Mouse (Mus musculus) hindbrain, postnatal 0 days (tissue): ENCODE data around the gene Ranbp17. TPM values are rescaled to one million over a fixed set of nuclear protein-coding genes. Genes with fewer than 3 reads are reported as not detected.
A peak's percentile ranks its signal among the peaks of the same experiment; 100 is the strongest.

ENCODE experiments used
- ATAC-seq: fragments of 200-750 bp; cut with Nextera tagmentation; 2 replicates; pipeline ENCODE4 v1.8.0; 2017; ENCODE audit warnings: mild to moderate bottlenecking, moderate TSS enrichment, moderate library complexity
- DNase-seq: peaks from one replicate; pipeline ENCODE4 v3.0.0-alpha.2; 2015; ENCODE audit warnings: low spot score
- H3K27ac ChIP-seq: fragments of 300-500 bp; sonication (generic); 2 replicates; pipeline ENCODE4 v1.5.1; 2014; ENCODE audit warnings: mild to moderate bottlenecking
- H3K27me3 ChIP-seq: fragments of 300-500 bp; sonication (generic); 2 replicates; pipeline ENCODE4 v1.6.1; 2014; ENCODE audit warnings: low read length, mixed read lengths; ENCODE audit not compliant: insufficient read depth
- H3K36me3 ChIP-seq: fragments of 300-500 bp; sonication (generic); 2 replicates; pipeline ENCODE4 v1.6.1; 2014; ENCODE audit warnings: low read length, mixed read lengths; ENCODE audit not compliant: insufficient read depth
- H3K4me1 ChIP-seq: fragments of 300-500 bp; sonication (generic); 2 replicates; pipeline ENCODE4 v1.6.1; 2014; ENCODE audit warnings: antibody characterized with exemption, low read length, mixed read lengths; ENCODE audit not compliant: insufficient read depth
- H3K4me2 ChIP-seq: fragments of 300-500 bp; sonication (generic); 2 replicates; pipeline ENCODE4 v1.6.1; 2014; ENCODE audit warnings: low read depth, mild to moderate bottlenecking, low read length, moderate library complexity, mixed read lengths
- H3K4me3 ChIP-seq: fragments of 300-500 bp; sonication (generic); 2 replicates; pipeline ENCODE4 v1.5.1; 2014; ENCODE audit warnings: low read length
- H3K9ac ChIP-seq: fragments of 300-500 bp; sonication (generic); replicated peaks from 2 replicates; pipeline ENCODE4 v1.6.1; 2014; ENCODE audit warnings: mild to moderate bottlenecking, low read length, moderate library complexity, mixed read lengths
- H3K9me3 ChIP-seq: fragments of 300-500 bp; sonication (generic); 2 replicates; pipeline ENCODE4 v1.6.1; 2016; ENCODE audit warnings: low read length, mixed read lengths
- CTCF ChIP-seq: IDR thresholded peaks from 2 replicates; pipeline ENCODE4 v1.5.1; 2016; ENCODE audit warnings: antibody characterized with exemption, control low read depth, low read depth
- WGBS: fragments of 180-500 bp; shearing (Covaris S2); extraction: QIAGEN DNeasy Blood & Tissue Kit; methylation state at CpG from one replicate; pipeline ENCODE4 v1.1.7; 2014; 5-methylcytosine and 5-hydroxymethylcytosine counted together
- polyA plus RNA-seq: library from polyadenylated mRNA; unstranded; fragments of >200 nt; fragmentation: Nextera tagmentation; extraction: Ambion mirVana; gene quantifications from 2 replicates; pipeline ENCODE4 v1.2.1, GENCODE M21; 2015
- total RNA-seq: library from RNA; depleted of rRNA; stranded (reverse); fragments of >200 nt; gene quantifications from 2 replicates; pipeline ENCODE4 v1.2.3, GENCODE M21; 2014; rRNA removed

Gene Ranbp17
- total RNA-seq (7.9 and 10.0 TPM in 2 replicates), polyA plus RNA-seq (6.5 and 8.1 TPM in 2 replicates)

GRCm38 (mm10) chr11:33513376-33513991, at the start of gene Ranbp17:
TSS of gene Ranbp17 (minus strand) at chr11:33513746.
- no peak for TF ChIP-seq CTCF
- WGBS: 2% methylated on average over 37 of the region's 72 CpGs
- peak within 1 kb of the TSS; percentile 81 for H3K27ac ChIP-seq
- H3K4me2 ChIP-seq: peak within 1 kb of the TSS; percentile 64
- H3K9me3 ChIP-seq: no peaks in the 10 kb centered on the region
- ATAC-seq (peak; percentile 80), DNase-seq (peak; percentile 76)
- no peaks in the 10 kb centered on the region for H3K4me1 ChIP-seq
- H3K4me3 ChIP-seq: peak within 1 kb of the TSS; percentile 55
- no peaks in the 10 kb centered on the region for H3K36me3 ChIP-seq
- H3K9ac ChIP-seq: peak within 1 kb of the TSS; percentile 79
- no peaks in the 10 kb centered on the region for H3K27me3 ChIP-seq

- Histone ChIP-seq H3K27ac (no peak overlapping the region), H3K9ac (no peak overlapping the region), H3K36me3 (no peaks in the 10 kb centered on the region), H3K4me2 (no peak overlapping the region), H3K4me1 (no peaks in the 10 kb centered on the region), H3K27me3 (no peaks in the 10 kb centered on the region), H3K4me3 (no peak overlapping the region), H3K9me3 (no peaks in the 10 kb centered on the region)
- ATAC-seq (peak; percentile 35; the same call in 1 of the 2 replicates), DNase-seq (peak; percentile 50)
- 80% methylated on average over 8 of the region's 8 CpGs for WGBS
- peak; percentile 66 for TF ChIP-seq CTCF
These were observed 40.6 kb upstream of the Ranbp17 start for GRCm38 (mm10) chr11:33554123-33554522.

GRCm38 (mm10) chr11:33550861-33551560, 37.5 kb upstream of the Ranbp17 start:
- no peak overlapping the region for H3K4me3 ChIP-seq
- WGBS: 71% methylated on average over 14 of the region's 14 CpGs
- no peaks in the 10 kb centered on the region for H3K27me3 ChIP-seq
- H3K36me3 ChIP-seq: no peaks in the 10 kb centered on the region
- H3K9me3 ChIP-seq: no peaks in the 10 kb centered on the region
- no peak for TF ChIP-seq CTCF
- ATAC-seq (no peak), DNase-seq (no peak)
- H3K4me2 ChIP-seq: no peak overlapping the region
- no peak overlapping the region for H3K9ac ChIP-seq
- no peak overlapping the region for H3K27ac ChIP-seq
- H3K4me1 ChIP-seq: no peaks in the 10 kb centered on the region

- no peak overlapping the region for H3K27ac ChIP-seq
- H3K9ac ChIP-seq: no peak overlapping the region
- no peak for TF ChIP-seq CTCF
- no peak for ATAC-seq
- no peaks in the 10 kb centered on the region for H3K9me3 ChIP-seq
- peak; percentile 33 for DNase-seq
- H3K4me2 ChIP-seq: no peak overlapping the region
- H3K27me3 ChIP-seq: no peaks in the 10 kb centered on the region
- 40% methylated on average over 2 of the region's 2 CpGs for WGBS
- H3K4me3 ChIP-seq: no peak overlapping the region
- H3K36me3 ChIP-seq: no peaks in the 10 kb centered on the region
- H3K4me1 ChIP-seq: no peaks in the 10 kb centered on the region
These were observed 33.8 kb upstream of the Ranbp17 start for GRCm38 (mm10) chr11:33547386-33547785.

- no peaks in the 10 kb centered on the region for H3K36me3 ChIP-seq
- no peaks in the 10 kb centered on the region for H3K4me1 ChIP-seq
- no peak overlapping the region for H3K9ac ChIP-seq
- H3K27me3 ChIP-seq: no peaks in the 10 kb centered on the region
- DNase-seq (no peak), ATAC-seq (no peak)
- no peak overlapping the region for H3K4me2 ChIP-seq
- no peak overlapping the region for H3K27ac ChIP-seq
- no peak for TF ChIP-seq CTCF
- H3K9me3 ChIP-seq: no peaks in the 10 kb centered on the region
- 96% methylated on average over 2 of the region's 2 CpGs for WGBS
- no peak overlapping the region for H3K4me3 ChIP-seq
These were observed 31.4 kb upstream of the Ranbp17 start for GRCm38 (mm10) chr11:33544945-33545344.

GRCm38 (mm10) chr11:33544121-33544520, 30.6 kb upstream of the Ranbp17 start:
- WGBS: 62% methylated on average over 11 of the region's 11 CpGs
- no peak overlapping the region for H3K27ac ChIP-seq

More at GRCm38 (mm10) chr11:33544121-33544520, 30.6 kb upstream of the Ranbp17 start:
- TF ChIP-seq CTCF: no peak
- no peak for DNase-seq
- Histone ChIP-seq H3K9me3 (no peaks in the 10 kb centered on the region), H3K9ac (no peak overlapping the region), H3K4me3 (no peak overlapping the region), H3K27me3 (no peaks in the 10 kb centered on the region), H3K4me2 (no peak overlapping the region), H3K36me3 (no peaks in the 10 kb centered on the region), H3K4me1 (no peaks in the 10 kb centered on the region)
- no peak for ATAC-seq
